Mouse (Mus musculus) stomach, embryonic 14.5 days (tissue): ENCODE measurements around the gene Ttll3. TPM values are rescaled to one million over a fixed set of nuclear protein-coding genes. Genes with fewer than 3 reads are reported as not detected.

Experiments
- ATAC-seq: fragments of 200-750 bp; cut with Nextera tagmentation; 2 replicates; pipeline ENCODE4 v1.8.0; 2017; ENCODE audit warnings: low read depth, moderate TSS enrichment; ENCODE audit not compliant: insufficient number of reproducible peaks, insufficient read depth, low FRiP score
- H3K27ac ChIP-seq: fragments of 300-500 bp; sonication (generic); 2 replicates; pipeline ENCODE4 v1.5.1; 2014; ENCODE audit warnings: mild to moderate bottlenecking, low read length, moderate library complexity, mixed read lengths
- H3K27me3 ChIP-seq: fragments of 300-500 bp; sonication (generic); 2 replicates; pipeline ENCODE4 v1.6.1; 2014; ENCODE audit warnings: low read length, control low read depth, mixed read lengths; ENCODE audit not compliant: control insufficient read depth, insufficient read depth
- H3K36me3 ChIP-seq: fragments of 300-500 bp; sonication (generic); 2 replicates; pipeline ENCODE4 v1.6.1; 2014; ENCODE audit warnings: mild to moderate bottlenecking, control low read depth, low read length, moderate library complexity, mixed read lengths; ENCODE audit not compliant: control insufficient read depth, insufficient read depth
- H3K4me1 ChIP-seq: fragments of 300-500 bp; sonication (generic); 2 replicates; pipeline ENCODE4 v1.6.1; 2014; ENCODE audit warnings: low read length, control low read depth, mixed read lengths; ENCODE audit not compliant: control insufficient read depth, insufficient read depth
- H3K4me2 ChIP-seq: fragments of 300-500 bp; sonication (generic); replicated peaks from 2 replicates; pipeline ENCODE4 v1.6.1; 2014; ENCODE audit warnings: low read depth, low read length, control low read depth
- H3K4me3 ChIP-seq: fragments of 300-500 bp; sonication (generic); 2 replicates; pipeline ENCODE4 v1.5.1; 2014; ENCODE audit warnings: low read depth, low read length, control low read depth
- H3K9ac ChIP-seq: fragments of 300-500 bp; sonication (generic); replicated peaks from 2 replicates; pipeline ENCODE4 v1.6.1; 2014; ENCODE audit warnings: low read depth, mild to moderate bottlenecking, control low read depth, low read length, moderate library complexity, mixed read lengths
- H3K9me3 ChIP-seq: fragments of 300-500 bp; sonication (generic); 2 replicates; pipeline ENCODE4 v1.6.1; 2016; ENCODE audit warnings: low read depth, low read length, control low read depth; ENCODE audit not compliant: control insufficient read depth
- WGBS: fragments of 180-500 bp; shearing (Covaris S2); extraction: QIAGEN DNeasy Blood & Tissue Kit; methylation state at CpG from one replicate; pipeline ENCODE4 v1.1.7; 2014; 5-methylcytosine and 5-hydroxymethylcytosine counted together
- polyA plus RNA-seq: library from polyadenylated mRNA; unstranded; fragments of >200 nt; fragmentation: Nextera tagmentation; extraction: Ambion mirVana; gene quantifications from 2 replicates; pipeline ENCODE4 v1.2.1, GENCODE M21; 2014

Ttll3 gene
- polyA plus RNA-seq, 1 experiment from 2014 or later, result 2.6 TPM

- ATAC-seq, result peak; percentile 97
- Histone ChIP-seq H3K36me3 (no peaks in the 10 kb centered on the region), H3K27ac (peak within 1 kb of the TSS; percentile 33; the same call in 1 of the 2 replicates), H3K9ac (peak within 1 kb of the TSS; percentile 68), H3K9me3 (no peaks in the 10 kb centered on the region), H3K4me2 (peak within 1 kb of the TSS; percentile 92), H3K27me3 (no peaks in the 10 kb centered on the region), H3K4me3 (peak within 1 kb of the TSS; percentile 63), H3K4me1 (peaks cover 10% of the 10 kb centered on the region)
- under 1% methylated on average over 25 of the region's 25 CpGs for WGBS
These were observed 30.1 kb downstream of the Ttll3 start, which contains the start of gene Rpusd3 for GRCm38 (mm10) chr6:113419199-113419587. Gene Rpusd3 (minus strand): TSS chr6:113419340.

- WGBS, result 64% methylated on average over 4 of the region's 4 CpGs
- Histone ChIP-seq H3K4me3 (no peak overlapping the region), H3K4me1 (peaks cover 4% of the 10 kb centered on the region), H3K9ac (no peak overlapping the region), H3K27ac (no peak overlapping the region), H3K36me3 (no peaks in the 10 kb centered on the region), H3K27me3 (no peaks in the 10 kb centered on the region), H3K4me2 (no peak overlapping the region), H3K9me3 (no peaks in the 10 kb centered on the region)
- ATAC-seq, result no peak
These were observed 33.9 kb downstream of the Ttll3 start for GRCm38 (mm10) chr6:113423000-113423399.

GRCm38 (mm10) chr6:113424187-113424586 lies 35.1 kb downstream of the Ttll3 start:
- 73% methylated on average over 7 of the region's 7 CpGs for WGBS

GRCm38 (mm10) chr6:113426696-113427095 lies 37.6 kb downstream of the Ttll3 start:
- WGBS, result 89% methylated on average over 4 of the region's 4 CpGs
- Histone ChIP-seq H3K36me3 (no peaks in the 10 kb centered on the region), H3K27ac (no peak overlapping the region), H3K9me3 (no peaks in the 10 kb centered on the region), H3K4me2 (no peak overlapping the region), H3K27me3 (no peaks in the 10 kb centered on the region), H3K9ac (no peak overlapping the region), H3K4me1 (no peaks in the 10 kb centered on the region), H3K4me3 (no peak overlapping the region)
- no peak for ATAC-seq

More at GRCm38 (mm10) chr6:113424187-113424586, 35.1 kb downstream of the Ttll3 start:
- Histone ChIP-seq H3K27me3 (no peaks in the 10 kb centered on the region), H3K27ac (no peak overlapping the region), H3K36me3 (no peaks in the 10 kb centered on the region), H3K4me1 (no peaks in the 10 kb centered on the region), H3K4me2 (no peak overlapping the region), H3K9ac (no peak overlapping the region), H3K4me3 (no peak overlapping the region), H3K9me3 (no peaks in the 10 kb centered on the region)
- no peak for ATAC-seq

GRCm38 (mm10) chr6:113427397-113427796 lies 38.3 kb downstream of the Ttll3 start:
- Histone ChIP-seq H3K27ac (no peak overlapping the region), H3K36me3 (no peaks in the 10 kb centered on the region), H3K9ac (no peak overlapping the region), H3K4me3 (no peak overlapping the region), H3K4me1 (no peaks in the 10 kb centered on the region), H3K27me3 (no peaks in the 10 kb centered on the region), H3K4me2 (no peak overlapping the region), H3K9me3 (no peaks in the 10 kb centered on the region)
- 64% methylated on average over 3 of the region's 3 CpGs for WGBS
- no peak for ATAC-seq

GRCm38 (mm10) chr6:113428006-113428405 lies 38.9 kb downstream of the Ttll3 start:
- H3K27ac ChIP-seq, result no peak overlapping the region
- no peak overlapping the region for H3K4me2 ChIP-seq
- no peaks in the 10 kb centered on the region for H3K27me3 ChIP-seq
- no peak overlapping the region for H3K4me3 ChIP-seq
- no peaks in the 10 kb centered on the region for H3K9me3 ChIP-seq
- H3K9ac ChIP-seq, result no peak overlapping the region
- H3K4me1 ChIP-seq, result no peaks in the 10 kb centered on the region
- WGBS, result 83% methylated on average over 16 of the region's 16 CpGs
- no peak for ATAC-seq
- no peaks in the 10 kb centered on the region for H3K36me3 ChIP-seq

- no peak overlapping the region for H3K4me2 ChIP-seq
- no peak for ATAC-seq
- H3K9me3 ChIP-seq, result no peaks in the 10 kb centered on the region
- no peak overlapping the region for H3K9ac ChIP-seq
- 77% methylated on average over 3 of the region's 3 CpGs for WGBS
- H3K4me1 ChIP-seq, result no peaks in the 10 kb centered on the region
- no peaks in the 10 kb centered on the region for H3K36me3 ChIP-seq
- H3K27me3 ChIP-seq, result no peaks in the 10 kb centered on the region
- H3K27ac ChIP-seq, result no peak overlapping the region
- no peak overlapping the region for H3K4me3 ChIP-seq
These were observed 40.9 kb downstream of the Ttll3 start for GRCm38 (mm10) chr6:113429965-113430364.

GRCm38 (mm10) chr6:113430846-113431245 lies 41.8 kb downstream of the Ttll3 start:
- no peaks in the 10 kb centered on the region for H3K9me3 ChIP-seq
- WGBS, result 48% methylated on average over 3 of the region's 3 CpGs

GRCm38 (mm10) chr6:113431801-113432200 lies 42.7 kb downstream of the Ttll3 start:
- Histone ChIP-seq H3K9me3 (no peaks in the 10 kb centered on the region), H3K27ac (no peak overlapping the region), H3K4me2 (no peak overlapping the region), H3K4me3 (no peak overlapping the region), H3K36me3 (no peaks in the 10 kb centered on the region), H3K4me1 (no peaks in the 10 kb centered on the region), H3K9ac (no peak overlapping the region), H3K27me3 (no peaks in the 10 kb centered on the region)
- ATAC-seq, result no peak
- WGBS, result 55% methylated on average over 3 of the region's 3 CpGs

More at GRCm38 (mm10) chr6:113430846-113431245, 41.8 kb downstream of the Ttll3 start:
- Histone ChIP-seq H3K36me3 (no peaks in the 10 kb centered on the region), H3K4me1 (no peaks in the 10 kb centered on the region), H3K27me3 (no peaks in the 10 kb centered on the region), H3K4me3 (no peak overlapping the region), H3K4me2 (no peak overlapping the region), H3K9ac (no peak overlapping the region), H3K27ac (no peak overlapping the region)
- no peak for ATAC-seq
